Mouse (Mus musculus) embryonic facial prominence, embryonic 11.5 days (tissue): Measurements from ENCODE around the gene Ceacam13. TPM values are rescaled to one million over a fixed set of nuclear protein-coding genes. Genes with fewer than 3 reads are reported as not detected.
"Not testable (repeated sequence)": the region's sequence is repeated elsewhere in the genome, so short reads cannot be mapped to it uniquely, and the experiment has no call there.

Experiments used
- ATAC-seq: fragments of 200-750 bp; cut with Nextera tagmentation; replicated peaks from 2 replicates; pipeline ENCODE4 v1.8.0; 2017; ENCODE audit warnings: low read depth; ENCODE audit not compliant: insufficient number of reproducible peaks, low FRiP score, low TSS enrichment
- DNase-seq: peaks from one replicate; pipeline ENCODE4 v3.0.0-alpha.2; 2015; ENCODE audit warnings: low spot score
- H3K27ac ChIP-seq: fragments of 300-500 bp; sonication (generic); replicated peaks from 2 replicates; pipeline ENCODE4 v1.5.1; 2014; ENCODE audit warnings: mild to moderate bottlenecking, low read depth, low read length, control low read depth
- H3K27me3 ChIP-seq: fragments of 300-500 bp; sonication (generic); 2 replicates; pipeline ENCODE4 v1.6.1; 2014; ENCODE audit warnings: mild to moderate bottlenecking, low read length, moderate library complexity, mixed read lengths; ENCODE audit not compliant: control insufficient read depth, insufficient read depth
- H3K36me3 ChIP-seq: fragments of 300-500 bp; sonication (generic); replicated peaks from 2 replicates; pipeline ENCODE4 v1.6.1; 2014; ENCODE audit warnings: low read depth, mild to moderate bottlenecking, low read length, moderate library complexity, mixed read lengths; ENCODE audit not compliant: control insufficient read depth, insufficient read depth
- H3K4me1 ChIP-seq: fragments of 300-500 bp; sonication (generic); 2 replicates; pipeline ENCODE4 v1.6.1; 2014; ENCODE audit warnings: low read length, mixed read lengths; ENCODE audit not compliant: control insufficient read depth, insufficient read depth
- H3K4me2 ChIP-seq: fragments of 300-500 bp; sonication (generic); 2 replicates; pipeline ENCODE4 v1.6.1; 2014; ENCODE audit warnings: low read depth, mild to moderate bottlenecking, control low read depth, low read length, moderate library complexity
- H3K4me3 ChIP-seq: fragments of 300-500 bp; sonication (generic); 2 replicates; pipeline ENCODE4 v1.5.1; 2014; ENCODE audit warnings: low read depth, low read length, control low read depth
- H3K9ac ChIP-seq: fragments of 300-500 bp; sonication (generic); replicated peaks from 2 replicates; pipeline ENCODE4 v1.6.1; 2014; ENCODE audit warnings: mild to moderate bottlenecking, control low read depth, low read length
- H3K9me3 ChIP-seq: fragments of 300-500 bp; sonication (generic); replicated peaks from 2 replicates; pipeline ENCODE4 v1.6.1; 2016; ENCODE audit warnings: mild to moderate bottlenecking, low read length, inconsistent platforms, mixed read lengths; ENCODE audit not compliant: control insufficient read depth
- WGBS: fragments of 180-500 bp; shearing (Covaris S2); extraction: QIAGEN DNeasy Blood & Tissue Kit; methylation state at CpG from one replicate; pipeline ENCODE4 v1.1.7; 2014; 5-methylcytosine and 5-hydroxymethylcytosine counted together
- microRNA-seq: library from miRNA; unstranded; fragments of <30 nt; microRNA quantifications from one replicate; pipeline ENCODE4, GENCODE M21; 2016; ENCODE audit warnings: borderline number of aligned reads
- polyA plus RNA-seq: library from polyadenylated mRNA; unstranded; fragments of >200 nt; fragmentation: Nextera tagmentation; extraction: Ambion mirVana; gene quantifications from 2 replicates; pipeline ENCODE4 v1.2.1, GENCODE M21; 2014

Ceacam13 gene
- not detected in 2 replicates for polyA plus RNA-seq

- DNase-seq (no peak), ATAC-seq (no peak)
- Histone ChIP-seq H3K27me3 (no peaks in the 10 kb centered on the region), H3K4me1 (no peaks in the 10 kb centered on the region), H3K36me3 (no peaks in the 10 kb centered on the region), H3K4me2 (no peak within 1 kb of the TSS), H3K9me3 (no peaks in the 10 kb centered on the region), H3K27ac (no peak within 1 kb of the TSS), H3K9ac (no peak within 1 kb of the TSS), H3K4me3 (no peak within 1 kb of the TSS)
- WGBS, result 86% methylated on average over 4 of the region's 4 CpGs
These were observed at the start of gene Ceacam13 for GRCm38 (mm10) chr7:18009589-18009988. Gene Ceacam13, plus strand, starts transcription at chr7:18009889.

- H3K4me3 ChIP-seq, result no peak within 1 kb of the TSS
These were observed 37.9 kb upstream of the Ceacam13 start, which contains the start of gene Ceacam11 for GRCm38 (mm10) chr7:17971824-17972223. Gene Ceacam11, plus strand, starts transcription at chr7:17972124.

GRCm38 (mm10) chr7:18001131-18001530 is 8.6 kb upstream of the Ceacam13 start:
- not testable (repeated sequence) for H3K9ac ChIP-seq, H3K36me3 ChIP-seq, H3K9me3 ChIP-seq, H3K27ac ChIP-seq, ATAC-seq, H3K27me3 ChIP-seq, H3K4me1 ChIP-seq, H3K4me2 ChIP-seq, H3K4me3 ChIP-seq, DNase-seq
- 93% methylated on average over 1 of the region's 1 CpGs for WGBS

More at GRCm38 (mm10) chr7:17971824-17972223, 37.9 kb upstream of the Ceacam13 start, which contains the start of gene Ceacam11:
- DNase-seq (no peak), ATAC-seq (no peak)
- Histone ChIP-seq H3K4me1 (no peaks in the 10 kb centered on the region), H3K27me3 (no peaks in the 10 kb centered on the region), H3K9ac (no peak within 1 kb of the TSS), H3K36me3 (no peaks in the 10 kb centered on the region), H3K9me3 (peaks cover 4% of the 10 kb centered on the region; the same call in 1 of the 2 replicates), H3K4me2 (no peak within 1 kb of the TSS), H3K27ac (no peak within 1 kb of the TSS)
- WGBS, result 79% methylated on average over 4 of the region's 4 CpGs

- Histone ChIP-seq H3K9me3 (peaks cover 3% of the 10 kb centered on the region; the same call in 1 of the 2 replicates), H3K9ac (no peak within 1 kb of the TSS), H3K27ac (no peak within 1 kb of the TSS), H3K4me1 (no peaks in the 10 kb centered on the region), H3K36me3 (no peaks in the 10 kb centered on the region), H3K4me2 (no peak within 1 kb of the TSS), H3K4me3 (no peak within 1 kb of the TSS), H3K27me3 (no peaks in the 10 kb centered on the region)
- ATAC-seq (no peak), DNase-seq (no peak)
- WGBS, result 67% methylated on average over 1 of the region's 1 CpGs
These were observed 55.9 kb downstream of the Ceacam13 start, which contains the start of gene Ceacam12 for GRCm38 (mm10) chr7:18065629-18066028. Gene Ceacam12, plus strand, starts transcription at chr7:18065929.

Small RNA genes within 50 kb of the gene (microRNA-seq; reads per million reads assigned to microRNA genes)
- not detected for gene Gm22414

Other genes with a start within 250 kb of the Ceacam13 start
- gene Ceacam14, start 197.3 kb upstream of the Ceacam13 start, polyA plus RNA-seq, result not detected in 2 replicates
- gene Gm5155, start 138.1 kb upstream of the Ceacam13 start, polyA plus RNA-seq, result not detected in 2 replicates
- not detected in 2 replicates for gene Ceacam11, start 37.8 kb upstream of the Ceacam13 start, polyA plus RNA-seq
- gene Ceacam12, start 56.0 kb downstream of the Ceacam13 start, polyA plus RNA-seq, result not detected in 2 replicates
- not detected in 2 replicates for gene Igfl3, start 166.6 kb downstream of the Ceacam13 start, polyA plus RNA-seq
- not detected in 2 replicates for gene Mill1, start 235.5 kb downstream of the Ceacam13 start, polyA plus RNA-seq